Mouse (Mus musculus) ovary, postnatal 10 days (tissue): ENCODE data around the gene Phactr1.

Experiments
- DNase-seq: peaks from one replicate; pipeline ENCODE4 v3.0.0; 2022; ENCODE audit warnings: low spot score

Phactr1 gene

GRCm38 (mm10) chr13:42867026-42867425, 186.6 kb downstream of the Phactr1 start:
- DNase-seq = peak; percentile 13

- no peak for DNase-seq
Observed at GRCm38 (mm10) chr13:42872125-42872524, 191.7 kb downstream of the Phactr1 start.

GRCm38 (mm10) chr13:42878346-42878745, 197.9 kb downstream of the Phactr1 start:
- no peak for DNase-seq

GRCm38 (mm10) chr13:42884033-42884724, 203.8 kb downstream of the Phactr1 start:
- no peak for DNase-seq

- DNase-seq = no peak
Observed at GRCm38 (mm10) chr13:42884725-42885115, 204.3 kb downstream of the Phactr1 start.

- DNase-seq = no peak
Observed at GRCm38 (mm10) chr13:42887701-42888100, 207.3 kb downstream of the Phactr1 start.

- DNase-seq = no peak
Observed at GRCm38 (mm10) chr13:42889516-42890474, 209.4 kb downstream of the Phactr1 start.

GRCm38 (mm10) chr13:42890651-42891050, 210.2 kb downstream of the Phactr1 start:
- DNase-seq = no peak

- no peak for DNase-seq
Observed at GRCm38 (mm10) chr13:42894016-42894415, 213.6 kb downstream of the Phactr1 start.

GRCm38 (mm10) chr13:42894598-42894997, 214.2 kb downstream of the Phactr1 start:
- no peak for DNase-seq

- DNase-seq = no peak
Observed at GRCm38 (mm10) chr13:42895980-42896379, 215.6 kb downstream of the Phactr1 start.

GRCm38 (mm10) chr13:42899611-42900010, 219.2 kb downstream of the Phactr1 start:
- no peak for DNase-seq

GRCm38 (mm10) chr13:42901837-42902236, 221.4 kb downstream of the Phactr1 start:
- no peak for DNase-seq

GRCm38 (mm10) chr13:42902859-42903258, 222.4 kb downstream of the Phactr1 start:
- no peak for DNase-seq

GRCm38 (mm10) chr13:42905818-42906217, 225.4 kb downstream of the Phactr1 start:
- no peak for DNase-seq

- no peak for DNase-seq
Observed at GRCm38 (mm10) chr13:42906990-42907389, 226.6 kb downstream of the Phactr1 start.

GRCm38 (mm10) chr13:42915081-42915480, 234.7 kb downstream of the Phactr1 start:
- DNase-seq = no peak

- DNase-seq = no peak
Observed at GRCm38 (mm10) chr13:42915851-42916193, 235.4 kb downstream of the Phactr1 start.

GRCm38 (mm10) chr13:42916194-42917033, 236.0 kb downstream of the Phactr1 start:
- DNase-seq = peak; percentile 15

GRCm38 (mm10) chr13:42917251-42917650, 236.8 kb downstream of the Phactr1 start:
- DNase-seq = no peak

- DNase-seq = no peak
Observed at GRCm38 (mm10) chr13:42920062-42920461, 239.6 kb downstream of the Phactr1 start.

GRCm38 (mm10) chr13:42921769-42922450, 241.5 kb downstream of the Phactr1 start:
- no peak for DNase-seq
